Mouse (Mus musculus): Measurements from ENCODE around the gene Cacna1a. TPM values are rescaled to one million over a fixed set of nuclear protein-coding genes. Genes with fewer than 3 reads are reported as not detected.

Gene Cacna1a
- polyA plus RNA-seq, 1 experiment from 2014 or later = 4.0 TPM

GRCm38 (mm10) chr8:84681476-84681875, 293.2 kb downstream of the Cacna1a start:
- Histone ChIP-seq H3K9me3 (replicated peaks) (no peaks in the 10 kb centered on the region), H3K27me3 (no peaks in the 10 kb centered on the region), H3K27ac (no peak overlapping the region), H3K4me2 (no peak overlapping the region), H3K36me3 (peaks cover 46% of the 10 kb centered on the region), H3K9ac (no peak overlapping the region), H3K4me3 (replicated peaks) (no peak overlapping the region), H3K4me1 (peaks cover 27% of the 10 kb centered on the region)
- WGBS = 84% methylated on average over 2 of the region's 2 CpGs
- no peak for ATAC-seq (replicated peaks; ENCODE audit: low FRiP score)

GRCm38 (mm10) chr8:84682257-84682656, 294.0 kb downstream of the Cacna1a start:
- no peak for ATAC-seq (replicated peaks; ENCODE audit: low FRiP score)
- Histone ChIP-seq H3K9ac (no peak overlapping the region), H3K4me2 (no peak overlapping the region), H3K27me3 (no peaks in the 10 kb centered on the region), H3K36me3 (peaks cover 38% of the 10 kb centered on the region), H3K4me1 (peaks cover 32% of the 10 kb centered on the region), H3K9me3 (replicated peaks) (no peaks in the 10 kb centered on the region), H3K4me3 (replicated peaks) (no peak overlapping the region), H3K27ac (no peak overlapping the region)
- 84% methylated on average over 2 of the region's 2 CpGs for WGBS

GRCm38 (mm10) chr8:84684537-84684936, 296.3 kb downstream of the Cacna1a start:
- Histone ChIP-seq H3K4me1 (peaks cover 43% of the 10 kb centered on the region), H3K4me3 (replicated peaks) (no peak overlapping the region), H3K27ac (no peak overlapping the region), H3K9ac (no peak overlapping the region), H3K4me2 (no peak overlapping the region), H3K9me3 (replicated peaks) (no peaks in the 10 kb centered on the region), H3K27me3 (no peaks in the 10 kb centered on the region), H3K36me3 (peaks cover 29% of the 10 kb centered on the region)
- ATAC-seq (replicated peaks; ENCODE audit: low FRiP score) = no peak
- WGBS = 68% methylated on average over 3 of the region's 3 CpGs

- no peaks in the 10 kb centered on the region for H3K27me3 ChIP-seq
- 13% methylated on average over 20 of the region's 20 CpGs for WGBS
- H3K4me1 ChIP-seq = peaks cover 55% of the 10 kb centered on the region
- H3K36me3 ChIP-seq = peaks cover 32% of the 10 kb centered on the region
- peak; percentile 9 for ATAC-seq (replicated peaks; ENCODE audit: low FRiP score)
- peak within 1 kb of the TSS; percentile 95 for H3K27ac ChIP-seq
- H3K9me3 ChIP-seq (replicated peaks) = no peaks in the 10 kb centered on the region
- H3K4me3 ChIP-seq (replicated peaks) = peak within 1 kb of the TSS; percentile 99
- peak within 1 kb of the TSS; percentile 99 for H3K9ac ChIP-seq
- peak within 1 kb of the TSS; percentile 90 for H3K4me2 ChIP-seq
Measured at GRCm38 (mm10) chr8:84686191-84687002, 298.2 kb downstream of the Cacna1a start, which contains the start of gene Trmt1. TSS of gene Trmt1 (plus strand) at chr8:84686307.

- Histone ChIP-seq H3K4me1 (peaks cover 55% of the 10 kb centered on the region), H3K9ac (peak overlapping the region; percentile 99), H3K9me3 (replicated peaks) (no peaks in the 10 kb centered on the region), H3K36me3 (peaks cover 30% of the 10 kb centered on the region), H3K4me3 (replicated peaks) (peak overlapping the region; percentile 99), H3K27me3 (no peaks in the 10 kb centered on the region), H3K27ac (peak overlapping the region; percentile 95), H3K4me2 (peak overlapping the region; percentile 90)
- ATAC-seq (replicated peaks; ENCODE audit: low FRiP score) = peak; percentile 47
- 0% methylated on average over 56 of the region's 62 CpGs for whole genome bisulfite sequencing
Measured at GRCm38 (mm10) chr8:84687003-84687704, 298.9 kb downstream of the Cacna1a start.

GRCm38 (mm10) chr8:84687705-84688100, 299.5 kb downstream of the Cacna1a start, which contains the start of gene Nacc1:
TSS of gene Nacc1 (minus strand) at chr8:84687862.
- Histone ChIP-seq H3K4me3 (replicated peaks) (peak within 1 kb of the TSS; percentile 99), H3K36me3 (peaks cover 30% of the 10 kb centered on the region), H3K4me1 (peaks cover 55% of the 10 kb centered on the region), H3K27ac (peak within 1 kb of the TSS; percentile 95), H3K27me3 (no peaks in the 10 kb centered on the region), H3K9ac (peak within 1 kb of the TSS; percentile 99), H3K4me2 (peak within 1 kb of the TSS; percentile 90), H3K9me3 (replicated peaks) (no peaks in the 10 kb centered on the region)
- peak; percentile 81 for ATAC-seq (replicated peaks; ENCODE audit: low FRiP score)
- under 1% methylated on average over 35 of the region's 37 CpGs for WGBS

GRCm38 (mm10) chr8:84689091-84689915, 301.1 kb downstream of the Cacna1a start:
- WGBS = 0% methylated on average over 47 of the region's 47 CpGs
- peaks cover 49% of the 10 kb centered on the region for H3K4me1 ChIP-seq
- H3K9me3 ChIP-seq (replicated peaks) = no peaks in the 10 kb centered on the region
- peaks cover 31% of the 10 kb centered on the region for H3K36me3 ChIP-seq
- H3K27me3 ChIP-seq = no peaks in the 10 kb centered on the region
- peak overlapping the region; percentile 72 for H3K27ac ChIP-seq
- peak overlapping the region; percentile 99 for H3K4me3 ChIP-seq (replicated peaks)
- peak overlapping the region; percentile 90 for H3K4me2 ChIP-seq
- ATAC-seq (replicated peaks; ENCODE audit: low FRiP score) = peak; percentile 83
- H3K9ac ChIP-seq = peak overlapping the region; percentile 80

Other genes starting within 250 kb of the Cacna1a start
- gene Cc2d1a, start 240.5 kb upstream of the Cacna1a start, polyA plus RNA-seq (2015; fragmentation: Nextera tagmentation; extraction: Ambion mirVana) = 22.0 and 28.7 TPM in 2 replicates
- gene 4930432K21Rik, start 240.4 kb upstream of the Cacna1a start, polyA plus RNA-seq (2015; fragmentation: Nextera tagmentation; extraction: Ambion mirVana) = 1.7 and 2.0 TPM in 2 replicates
- gene Nanos3, start 203.2 kb upstream of the Cacna1a start, polyA plus RNA-seq (2015; fragmentation: Nextera tagmentation; extraction: Ambion mirVana) = 3.6 and 4.7 TPM in 2 replicates
- gene Zswim4, start 151.4 kb upstream of the Cacna1a start, polyA plus RNA-seq (2015; fragmentation: Nextera tagmentation; extraction: Ambion mirVana) = 16.6 and 17.3 TPM in 2 replicates
- 336 and 355 TPM in 2 replicates for gene D8Ertd738e, start 138.7 kb upstream of the Cacna1a start, polyA plus RNA-seq (2015; fragmentation: Nextera tagmentation; extraction: Ambion mirVana)
- gene Mri1, start 131.1 kb upstream of the Cacna1a start, polyA plus RNA-seq (2015; fragmentation: Nextera tagmentation; extraction: Ambion mirVana) = 66.8 and 77.8 TPM in 2 replicates
- gene Ccdc130, start 118.1 kb upstream of the Cacna1a start, polyA plus RNA-seq (2015; fragmentation: Nextera tagmentation; extraction: Ambion mirVana) = 23.0 and 25.9 TPM in 2 replicates

All from kidney, embryonic 15.5 days (tissue).